Mouse (Mus musculus) neural tube, embryonic 13.5 days (tissue): Measurements from ENCODE around the gene Dstyk. TPM values are rescaled to one million over a fixed set of nuclear protein-coding genes. Genes with fewer than 3 reads are reported as not detected.
A peak's percentile ranks its signal among the peaks of the same experiment; 100 is the strongest.

Source experiments
- ATAC-seq: fragments of 200-750 bp; cut with Nextera tagmentation; 2 replicates; pipeline ENCODE4 v1.8.0; 2017; ENCODE audit warnings: low read depth, mild to moderate bottlenecking, moderate TSS enrichment, moderate library complexity
- H3K27ac ChIP-seq: fragments of 300-500 bp; sonication (generic); replicated peaks from 2 replicates; pipeline ENCODE4 v1.5.1; 2015; ENCODE audit warnings: moderate library complexity, mild to moderate bottlenecking, inconsistent platforms
- H3K27me3 ChIP-seq: fragments of 300-500 bp; sonication (generic); 2 replicates; pipeline ENCODE4 v1.6.1; 2015; ENCODE audit warnings: mild to moderate bottlenecking, inconsistent platforms
- H3K36me3 ChIP-seq: fragments of 300-500 bp; sonication (generic); 2 replicates; pipeline ENCODE4 v1.6.1; 2015; ENCODE audit warnings: mild to moderate bottlenecking, inconsistent platforms
- H3K4me1 ChIP-seq: fragments of 300-500 bp; sonication (generic); replicated peaks from 2 replicates; pipeline ENCODE4 v1.6.1; 2015; ENCODE audit warnings: inconsistent platforms
- H3K4me2 ChIP-seq: fragments of 300-500 bp; sonication (generic); 2 replicates; pipeline ENCODE4 v1.6.1; 2015; ENCODE audit warnings: inconsistent platforms, mild to moderate bottlenecking, moderate library complexity
- H3K4me3 ChIP-seq: fragments of 300-500 bp; sonication (generic); 2 replicates; pipeline ENCODE4 v1.5.1; 2015; ENCODE audit warnings: mild to moderate bottlenecking, inconsistent platforms
- H3K9ac ChIP-seq: fragments of 300-500 bp; sonication (generic); 2 replicates; pipeline ENCODE4 v1.6.1; 2015; ENCODE audit warnings: moderate library complexity, mild to moderate bottlenecking, inconsistent platforms
- H3K9me3 ChIP-seq: fragments of 300-500 bp; sonication (generic); 2 replicates; pipeline ENCODE4 v1.6.1; 2016; ENCODE audit warnings: inconsistent platforms
- WGBS: fragments of 180-500 bp; shearing (Covaris S2); methylation state at CpG from one replicate; pipeline ENCODE4 v1.1.7; 2015; 5-methylcytosine and 5-hydroxymethylcytosine counted together
- polyA plus RNA-seq: library from polyadenylated mRNA; unstranded; fragments of >200 nt; fragmentation: Nextera tagmentation; extraction: Ambion mirVana; gene quantifications from 2 replicates; pipeline ENCODE4 v1.2.1, GENCODE M21; 2015

Dstyk gene
- polyA plus RNA-seq, 1 experiment from 2014 or later, result 9.2 TPM

DNA sequence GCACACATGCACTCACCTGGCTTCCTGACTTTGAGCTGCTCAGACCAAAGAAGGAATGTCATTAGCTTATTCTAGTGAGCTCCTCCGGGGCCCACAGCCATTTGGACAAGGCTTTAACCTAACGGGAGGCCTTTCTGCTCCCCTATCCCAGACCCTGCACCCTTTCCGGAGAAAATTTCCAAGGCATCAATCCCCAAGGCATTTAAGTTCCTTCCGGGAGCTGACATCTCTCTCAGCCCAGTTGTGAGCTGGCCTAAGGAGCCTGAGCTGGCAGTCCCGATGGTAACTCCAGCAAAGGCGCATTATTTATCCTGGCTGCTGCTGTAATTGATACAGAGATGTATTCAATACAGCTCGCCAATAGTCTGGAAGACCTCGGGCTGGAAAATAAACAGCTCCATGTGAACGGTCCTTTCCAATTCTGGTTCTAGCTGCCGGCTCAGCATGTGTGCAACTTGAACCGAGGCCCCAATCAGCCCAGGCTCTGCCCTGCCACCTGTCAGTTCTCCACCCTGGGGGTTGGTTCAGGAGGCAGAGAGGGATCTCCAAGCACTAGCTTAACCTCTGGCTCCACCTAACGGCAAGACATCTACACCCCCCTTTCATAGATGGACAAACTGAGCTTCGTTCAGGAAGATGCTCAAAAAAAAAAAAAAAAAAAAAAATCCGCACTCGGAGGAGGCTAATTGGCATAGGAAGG lies 27.3 kb upstream of the Dstyk start:
- Histone ChIP-seq H3K36me3 (no peaks in the 10 kb centered on the region), H3K4me1 (peaks cover 62% of the 10 kb centered on the region), H3K27ac (peak overlapping the region; percentile 94), H3K4me2 (peak overlapping the region; percentile 91), H3K27me3 (no peaks in the 10 kb centered on the region), H3K4me3 (peak overlapping the region; percentile 78), H3K9ac (peak overlapping the region; percentile 96), H3K9me3 (no peaks in the 10 kb centered on the region)
- no peak for ATAC-seq
- WGBS, result 12% methylated on average over 15 of the region's 15 CpGs

DNA sequence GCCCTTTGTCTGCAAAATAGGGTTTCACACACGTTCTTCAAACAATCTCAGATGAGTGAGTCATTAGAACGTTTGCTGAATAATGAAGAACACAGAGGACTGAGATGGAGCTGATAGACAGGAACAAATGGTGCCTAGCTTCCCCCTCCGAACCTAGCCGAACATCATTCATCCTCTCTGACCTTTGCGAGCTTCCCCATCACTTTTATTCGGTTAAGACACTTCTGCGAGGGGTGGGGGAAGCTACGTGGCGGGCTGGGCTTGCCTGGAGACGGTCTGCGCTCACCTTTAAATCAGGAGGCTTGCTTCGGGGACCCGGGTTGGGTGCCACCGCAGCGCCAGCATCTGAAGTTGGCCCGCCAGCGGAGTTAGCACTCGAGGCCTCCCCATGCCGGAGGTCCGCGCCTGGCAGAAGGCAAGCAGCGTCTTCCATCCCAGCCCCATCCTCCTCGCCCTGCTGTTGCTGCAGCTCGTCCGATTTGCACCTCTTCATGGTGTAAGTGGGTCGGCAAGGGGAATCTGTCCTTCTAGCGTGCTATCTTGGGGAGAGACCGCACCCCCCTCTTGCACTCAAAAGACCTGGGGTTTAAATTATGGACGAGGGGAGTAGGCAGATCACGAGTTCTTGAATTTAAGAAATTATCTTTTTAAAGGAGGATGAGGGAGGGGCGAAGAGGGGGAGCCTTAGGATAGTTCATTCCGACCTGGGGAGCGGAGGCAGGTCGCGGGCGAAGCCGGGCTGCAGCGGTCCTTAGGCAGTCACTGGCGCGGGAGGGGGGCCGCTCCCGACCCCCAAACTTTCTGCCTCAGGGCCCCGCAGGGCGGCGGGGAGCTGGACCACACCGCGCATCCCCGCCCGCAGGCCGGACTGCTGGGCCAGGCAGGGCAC lies 26.4 kb upstream of the Dstyk start, which contains the start of gene Tmcc2:
Tmcc2 (minus strand) TSS at position 591 of the 889 bp plus-strand sequence.
- H3K27me3 ChIP-seq, result no peaks in the 10 kb centered on the region
- H3K4me3 ChIP-seq, result peak within 1 kb of the TSS; percentile 78
- peaks cover 53% of the 10 kb centered on the region for H3K4me1 ChIP-seq
- H3K9ac ChIP-seq, result peak within 1 kb of the TSS; percentile 96
- WGBS, result 1% methylated on average over 50 of the region's 50 CpGs
- H3K9me3 ChIP-seq, result no peaks in the 10 kb centered on the region
- ATAC-seq, result peak; percentile 54
- peak within 1 kb of the TSS; percentile 91 for H3K4me2 ChIP-seq
- no peaks in the 10 kb centered on the region for H3K36me3 ChIP-seq
- H3K27ac ChIP-seq, result peak within 1 kb of the TSS; percentile 94

DNA sequence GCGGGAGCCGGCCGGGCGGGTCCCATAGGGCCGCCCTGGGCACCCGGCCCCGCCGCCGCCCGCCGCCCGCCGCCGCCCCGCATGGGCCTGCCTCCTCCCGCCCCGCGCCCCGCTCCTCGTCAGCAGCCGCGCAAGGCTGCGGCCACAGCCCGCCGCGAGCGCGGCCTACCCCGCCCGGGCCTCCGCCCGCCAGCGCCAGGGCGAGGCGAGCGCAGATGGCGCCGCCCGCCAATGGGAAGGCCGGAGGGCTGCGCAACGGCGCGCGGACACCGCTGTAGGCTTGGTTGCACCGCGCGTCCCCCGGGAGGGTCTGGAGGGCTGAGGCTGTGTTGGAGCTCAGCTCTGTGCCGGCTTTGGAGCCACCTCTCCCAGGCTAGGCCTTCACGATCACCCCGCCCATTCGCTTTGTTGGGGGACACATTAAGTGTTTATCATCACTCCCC lies 25.8 kb upstream of the Dstyk start:
- peak overlapping the region; percentile 96 for H3K9ac ChIP-seq
- no peaks in the 10 kb centered on the region for H3K27me3 ChIP-seq
- no peaks in the 10 kb centered on the region for H3K36me3 ChIP-seq
- peak overlapping the region; percentile 78 for H3K4me3 ChIP-seq
- WGBS, result 1% methylated on average over 47 of the region's 54 CpGs
- H3K9me3 ChIP-seq, result no peaks in the 10 kb centered on the region
- peak; percentile 94 for ATAC-seq
- H3K4me2 ChIP-seq, result peak overlapping the region; percentile 91
- H3K4me1 ChIP-seq, result peaks cover 47% of the 10 kb centered on the region
- H3K27ac ChIP-seq, result peak overlapping the region; percentile 94

DNA sequence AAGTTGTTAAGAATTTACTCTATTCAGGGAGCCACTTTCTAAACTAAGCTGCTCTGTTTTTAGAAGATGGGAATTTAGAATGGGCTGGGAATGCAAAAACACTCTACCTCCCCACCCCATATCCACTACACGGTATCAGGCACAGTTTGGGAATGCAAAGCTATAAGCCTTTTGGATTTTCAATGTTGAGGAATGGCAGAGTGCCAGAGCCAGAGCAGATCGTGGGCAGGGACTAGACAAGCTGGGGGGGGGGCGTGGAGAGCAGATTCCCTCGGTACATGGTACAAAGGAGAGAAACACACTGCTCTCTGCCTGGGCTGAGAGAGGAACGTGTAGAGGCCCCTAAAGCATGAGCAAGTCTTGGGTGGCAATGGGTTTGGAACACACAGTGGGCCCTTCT lies 24.5 kb upstream of the Dstyk start:
- no peaks in the 10 kb centered on the region for H3K27me3 ChIP-seq
- no peaks in the 10 kb centered on the region for H3K9me3 ChIP-seq
- WGBS, result 63% methylated on average over 5 of the region's 5 CpGs
- no peak overlapping the region for H3K4me2 ChIP-seq
- peaks cover 37% of the 10 kb centered on the region for H3K4me1 ChIP-seq
- no peak overlapping the region for H3K4me3 ChIP-seq
- no peak overlapping the region for H3K27ac ChIP-seq
- H3K9ac ChIP-seq, result no peak overlapping the region
- no peak for ATAC-seq
- no peaks in the 10 kb centered on the region for H3K36me3 ChIP-seq

DNA sequence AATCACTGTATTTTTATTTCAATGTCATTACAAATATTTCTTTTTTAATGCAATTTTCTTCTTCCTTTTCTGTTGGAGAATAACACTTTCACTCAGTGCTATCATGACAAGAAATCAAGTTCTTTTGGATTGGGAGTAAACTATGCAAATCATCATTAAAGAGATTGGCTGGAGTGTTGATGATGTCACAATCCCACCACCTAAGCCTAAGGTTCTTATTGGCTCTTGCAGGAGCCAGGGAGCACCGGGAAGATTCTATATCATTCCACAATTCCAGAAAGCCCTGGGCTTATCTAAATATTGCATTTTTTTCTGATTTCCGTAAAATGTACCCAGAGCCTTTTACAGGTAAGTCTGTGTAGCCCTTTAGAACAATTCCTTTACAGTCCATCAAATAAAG lies 20.6 kb upstream of the Dstyk start:
- ATAC-seq, result no peak

DNA sequence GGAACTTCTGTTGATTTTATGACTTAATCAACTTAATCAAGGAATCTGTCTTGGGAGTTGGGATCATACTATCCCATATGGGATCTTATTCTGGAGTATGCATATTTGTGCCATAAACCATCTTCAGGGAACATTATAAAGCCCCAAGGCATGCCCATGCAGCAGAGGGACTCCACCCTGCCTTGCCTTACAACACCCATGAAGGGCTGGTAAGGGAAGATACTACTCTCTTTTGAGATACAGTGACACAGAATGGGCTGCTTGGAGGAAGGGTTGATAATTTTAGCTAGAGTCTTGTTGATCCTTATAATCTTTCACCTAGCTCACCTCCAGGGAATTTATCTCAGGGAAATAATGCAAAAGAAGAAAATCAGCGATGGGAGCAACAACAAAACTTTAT lies 16.8 kb upstream of the Dstyk start:
- no peak overlapping the region for H3K4me2 ChIP-seq
- H3K9me3 ChIP-seq, result peaks cover 5% of the 10 kb centered on the region; the same call in 1 of the 2 replicates
- H3K9ac ChIP-seq, result no peak overlapping the region
- WGBS, result 71% methylated on average over 1 of the region's 1 CpGs
- H3K4me3 ChIP-seq, result no peak overlapping the region
- no peaks in the 10 kb centered on the region for H3K4me1 ChIP-seq
- H3K36me3 ChIP-seq, result no peaks in the 10 kb centered on the region
- H3K27me3 ChIP-seq, result no peaks in the 10 kb centered on the region
- H3K27ac ChIP-seq, result no peak overlapping the region
- ATAC-seq, result no peak

More for the DNA sequence above, 20.6 kb upstream of the Dstyk start:
- Histone ChIP-seq H3K4me2 (no peak overlapping the region), H3K27me3 (no peaks in the 10 kb centered on the region), H3K4me1 (peaks cover 7% of the 10 kb centered on the region), H3K9me3 (peaks cover 5% of the 10 kb centered on the region; the same call in 1 of the 2 replicates), H3K36me3 (no peaks in the 10 kb centered on the region), H3K9ac (no peak overlapping the region), H3K4me3 (no peak overlapping the region), H3K27ac (no peak overlapping the region)
- 66% methylated on average over 2 of the region's 2 CpGs for WGBS

DNA sequence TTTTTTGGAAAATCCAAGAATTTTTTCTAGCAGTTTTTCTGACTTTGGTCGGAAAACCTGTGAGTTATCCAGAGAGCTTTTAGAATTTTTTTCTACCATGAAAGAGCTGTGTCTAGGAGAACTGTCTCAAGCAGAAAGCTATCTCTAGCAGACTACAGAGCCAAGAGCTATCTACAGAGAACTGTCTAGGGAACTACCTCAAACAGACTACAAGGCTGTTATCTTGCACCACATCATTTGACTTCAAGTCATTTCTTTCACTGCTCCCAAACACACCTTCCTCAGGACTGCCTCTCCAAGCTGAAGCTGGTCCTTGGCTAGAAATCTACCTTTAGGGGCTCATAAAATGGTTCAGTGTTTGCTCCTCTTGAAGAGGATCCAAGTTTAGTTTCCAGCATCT lies 15.5 kb upstream of the Dstyk start:
- Histone ChIP-seq H3K27ac (no peak overlapping the region), H3K9me3 (peaks cover 5% of the 10 kb centered on the region; the same call in 1 of the 2 replicates), H3K4me3 (no peak overlapping the region), H3K36me3 (no peaks in the 10 kb centered on the region), H3K4me1 (no peaks in the 10 kb centered on the region), H3K27me3 (no peaks in the 10 kb centered on the region), H3K9ac (no peak overlapping the region), H3K4me2 (no peak overlapping the region)
- ATAC-seq, result no peak
- WGBS, result 84% methylated on average over 1 of the region's 1 CpGs

DNA sequence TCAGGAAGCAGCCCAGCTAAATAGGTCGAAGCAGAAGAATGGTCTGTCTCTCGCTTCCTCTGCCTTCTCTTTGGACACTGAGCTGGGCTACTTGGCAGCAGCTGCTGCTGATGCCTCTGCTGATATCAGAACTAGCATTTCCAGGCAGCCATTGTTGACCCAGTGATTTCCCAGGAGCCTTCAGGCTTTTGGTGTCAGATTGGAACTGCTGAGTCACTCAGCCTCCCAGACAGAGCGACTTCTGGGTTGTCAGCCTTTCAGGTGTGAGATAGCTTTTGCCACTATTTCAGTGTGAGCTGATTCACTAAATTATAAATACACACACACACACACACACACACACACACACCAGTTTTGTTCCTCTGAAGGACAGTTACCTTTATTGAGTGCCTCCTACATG lies 6.7 kb upstream of the Dstyk start:
- no peak overlapping the region for H3K9ac ChIP-seq
- H3K36me3 ChIP-seq, result no peaks in the 10 kb centered on the region
- no peaks in the 10 kb centered on the region for H3K4me1 ChIP-seq
- no peak for ATAC-seq
- H3K27ac ChIP-seq, result no peak overlapping the region
- WGBS, result 91% methylated on average over 3 of the region's 3 CpGs
- H3K27me3 ChIP-seq, result no peaks in the 10 kb centered on the region
- no peak overlapping the region for H3K4me2 ChIP-seq
- no peaks in the 10 kb centered on the region for H3K9me3 ChIP-seq
- no peak overlapping the region for H3K4me3 ChIP-seq

DNA sequence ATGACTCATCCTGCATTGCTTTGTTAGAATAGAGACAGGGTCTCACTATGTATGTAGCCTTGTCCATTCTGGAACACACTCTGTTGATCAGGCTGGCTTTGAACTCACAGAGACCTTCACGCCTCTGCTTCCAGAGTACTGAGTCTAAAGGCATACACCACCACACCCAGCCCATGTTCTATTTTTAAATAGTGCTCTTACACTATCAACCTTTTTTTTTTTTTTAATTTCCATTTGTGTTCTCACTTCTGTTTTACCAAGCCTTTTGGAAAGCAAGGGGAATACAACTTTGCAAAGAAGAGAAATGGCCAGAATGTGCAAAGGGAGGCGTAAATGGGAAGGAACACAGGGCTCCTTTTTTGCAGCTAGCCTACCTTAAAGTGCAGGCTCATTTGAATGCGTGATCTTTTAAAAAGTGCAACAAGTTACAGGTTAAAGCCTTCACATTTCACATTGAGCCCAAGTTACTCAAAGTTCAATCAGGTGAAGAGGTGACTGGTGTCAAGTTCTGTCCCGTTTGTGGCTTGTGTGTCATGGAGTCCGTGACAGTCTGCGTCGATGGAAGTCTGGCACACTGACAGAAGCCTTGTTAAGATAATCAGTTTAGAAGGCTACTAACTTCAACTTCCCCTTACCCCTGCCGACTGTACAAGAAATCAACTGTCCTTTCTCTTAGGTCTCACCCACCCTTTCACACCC lies 962 bp upstream of the Dstyk start:
- H3K4me3 ChIP-seq, result no peak overlapping the region
- H3K9me3 ChIP-seq, result no peaks in the 10 kb centered on the region
- no peak overlapping the region for H3K27ac ChIP-seq
- 80% methylated on average over 8 of the region's 8 CpGs for WGBS
- peak overlapping the region; percentile 71 for H3K4me2 ChIP-seq
- 0 out of 2 replicates have a peak overlapping the region, but pooled peaks have one; percentile 90 for H3K9ac ChIP-seq
- H3K4me1 ChIP-seq, result peaks cover 32% of the 10 kb centered on the region
- ATAC-seq, result no peak
- H3K27me3 ChIP-seq, result no peaks in the 10 kb centered on the region
- H3K36me3 ChIP-seq, result no peaks in the 10 kb centered on the region

DNA sequence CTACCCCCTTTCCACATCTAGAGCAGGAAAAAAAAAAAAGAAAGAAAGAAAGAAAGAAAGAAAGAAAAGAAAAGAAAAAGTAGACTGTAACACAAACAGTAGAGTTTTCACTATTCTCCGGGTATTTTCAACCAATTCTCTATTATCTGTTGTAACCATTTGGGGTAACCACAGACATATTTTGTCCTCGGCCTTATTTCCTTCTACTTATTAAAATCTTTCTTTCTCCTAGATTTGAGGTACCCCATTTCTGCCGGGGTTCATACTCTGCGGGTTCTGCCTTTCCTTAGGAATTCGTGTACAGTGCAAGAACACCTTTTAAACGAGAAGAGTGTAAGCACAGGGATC lies 438 bp upstream of the Dstyk start:
- H3K36me3 ChIP-seq, result no peaks in the 10 kb centered on the region
- H3K27me3 ChIP-seq, result no peaks in the 10 kb centered on the region
- ATAC-seq, result no peak
- WGBS, result 26% methylated on average over 6 of the region's 6 CpGs
- H3K4me2 ChIP-seq, result peak overlapping the region; percentile 71
- H3K4me1 ChIP-seq, result peaks cover 32% of the 10 kb centered on the region
- H3K9ac ChIP-seq, result peak overlapping the region; percentile 90
- peak overlapping the region; percentile 96 for H3K27ac ChIP-seq
- H3K9me3 ChIP-seq, result no peaks in the 10 kb centered on the region
- peak overlapping the region; percentile 77 for H3K4me3 ChIP-seq

DNA sequence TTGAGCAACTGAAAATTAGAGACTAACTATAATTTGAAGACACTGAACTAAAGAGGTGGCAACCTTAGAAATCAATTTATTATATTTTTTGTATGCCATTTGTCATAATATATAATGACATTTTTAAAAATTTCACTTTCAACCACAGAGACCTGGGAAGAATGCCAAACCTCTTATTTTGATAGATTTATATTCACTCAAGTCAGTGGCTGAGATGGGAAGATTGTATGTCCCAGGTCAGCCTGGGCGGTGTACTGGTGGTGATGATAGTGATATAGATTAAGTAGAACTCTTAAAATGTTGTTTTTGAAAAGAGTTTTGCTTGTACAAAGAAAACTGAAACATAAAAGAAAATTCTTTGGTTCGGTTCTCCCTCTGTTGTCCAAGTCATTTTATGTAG lies 2.9 kb downstream of the Dstyk start:
- Histone ChIP-seq H3K27me3 (no peaks in the 10 kb centered on the region), H3K4me1 (peaks cover 37% of the 10 kb centered on the region), H3K4me3 (no peak overlapping the region), H3K9ac (no peak overlapping the region), H3K27ac (no peak overlapping the region), H3K9me3 (no peaks in the 10 kb centered on the region), H3K36me3 (0 out of 2 replicates have a peak, but pooled peaks cover 3% of the 10 kb centered on the region), H3K4me2 (peak overlapping the region; percentile 25; the same call in 1 of the 2 replicates)
- ATAC-seq, result no peak
- WGBS, result 74% methylated on average over 2 of the region's 2 CpGs

DNA sequence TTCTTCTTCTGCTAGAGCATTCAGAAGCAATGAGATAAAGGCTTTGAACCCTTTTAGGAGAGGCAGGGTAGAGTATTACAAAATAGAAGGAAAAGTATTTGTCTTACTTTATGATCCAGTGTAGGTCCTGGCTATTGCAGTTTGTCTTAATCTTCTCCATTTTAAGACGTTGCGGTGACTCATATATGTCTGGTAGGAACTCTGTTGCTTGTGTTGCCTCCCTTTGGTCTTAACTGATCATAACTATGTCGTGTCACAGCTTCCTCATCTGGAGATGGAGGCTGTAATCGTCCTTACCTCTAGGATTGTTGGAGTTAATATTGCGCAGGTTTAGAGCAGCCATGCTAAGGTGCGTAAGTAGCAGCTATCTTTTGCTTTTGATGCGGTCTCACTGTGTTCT lies 3.3 kb downstream of the Dstyk start:
- Histone ChIP-seq H3K27me3 (no peaks in the 10 kb centered on the region), H3K9me3 (no peaks in the 10 kb centered on the region), H3K4me1 (peaks cover 41% of the 10 kb centered on the region), H3K4me3 (no peak overlapping the region), H3K27ac (no peak overlapping the region), H3K4me2 (no peak overlapping the region), H3K9ac (no peak overlapping the region), H3K36me3 (0 out of 2 replicates have a peak, but pooled peaks cover 3% of the 10 kb centered on the region)
- 89% methylated on average over 7 of the region's 7 CpGs for WGBS
- ATAC-seq, result no peak
